Comparison of ENCODE assay signal across 35 mouse cellular contexts in the genomic region with DNA sequence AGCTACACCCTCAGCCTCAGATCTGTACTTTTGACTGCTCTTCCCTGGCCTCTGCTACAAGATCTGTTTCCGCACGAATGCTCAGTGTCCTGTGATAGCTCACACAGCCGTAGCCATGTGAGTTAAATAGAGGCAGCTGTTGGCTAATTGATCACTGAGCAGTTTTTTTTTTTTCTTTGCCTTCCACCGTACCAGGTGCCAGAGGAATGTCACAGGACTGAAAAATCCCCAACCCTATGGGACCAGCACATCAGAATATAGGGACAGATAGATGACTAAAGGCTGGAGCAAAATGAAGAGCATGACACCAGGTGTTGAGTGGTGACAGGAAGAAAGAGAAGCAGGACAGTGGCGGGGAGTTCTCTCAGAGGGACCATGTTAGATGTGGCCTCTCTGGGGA. TPM values are rescaled to one million over a fixed set of nuclear protein-coding genes. Genes with fewer than 3 reads are reported as not detected.
"Had no signal": no experiment of that assay in that cellular context is flagged by ENCODE, and none has a peak within 500 bp of the region (broad histone marks: within the 10 kb centered on the region; RNA-seq: fewer than 3 reads in every experiment).

No protein-coding gene starts in this region.

- H3K27ac ChIP-seq: embryonic facial prominence, embryonic 10.5 days; embryonic facial prominence, embryonic 12.5 days; embryonic facial prominence, embryonic 13.5 days; embryonic facial prominence, embryonic 15.5 days; forebrain, embryonic 10.5 days; forebrain, embryonic 12.5 days; forebrain, embryonic 13.5 days; forebrain, embryonic 15.5 days; heart, adult 2 months; heart, embryonic 10.5 days had no signal

- H3K36me3 ChIP-seq: embryonic facial prominence, embryonic 10.5 days; embryonic facial prominence, embryonic 12.5 days; embryonic facial prominence, embryonic 13.5 days; embryonic facial prominence, embryonic 15.5 days; forebrain, embryonic 10.5 days; forebrain, embryonic 12.5 days; forebrain, embryonic 15.5 days; heart, embryonic 10.5 days had no signal

- DNase-seq: cerebellum, adult 9-10 months; cerebellum, adult 9-11 months; cerebellum, postnatal 10 days; cerebellum, postnatal 14 days; cerebellum, postnatal 25 days; cerebellum, postnatal 36 days; embryo, embryonic 11 days; forebrain, postnatal 0 days; gastrocnemius, postnatal 10 days; gastrocnemius, postnatal 14 days; gastrocnemius, postnatal 25 days; heart, adult 11 months; heart, adult 18-20 months; heart, adult 2 months had no signal

- H3K9ac ChIP-seq: embryonic facial prominence, embryonic 12.5 days; embryonic facial prominence, embryonic 13.5 days; embryonic facial prominence, embryonic 15.5 days; forebrain, embryonic 12.5 days; forebrain, embryonic 13.5 days; forebrain, embryonic 15.5 days; forebrain, postnatal 0 days had no signal

- H3K4me2 ChIP-seq: embryonic facial prominence, embryonic 12.5 days; embryonic facial prominence, embryonic 13.5 days; embryonic facial prominence, embryonic 15.5 days; forebrain, embryonic 12.5 days; forebrain, embryonic 13.5 days; forebrain, embryonic 15.5 days had no signal

- H3K9me3 ChIP-seq: embryonic facial prominence, embryonic 10.5 days; embryonic facial prominence, embryonic 12.5 days; embryonic facial prominence, embryonic 13.5 days; embryonic facial prominence, embryonic 15.5 days; forebrain, embryonic 10.5 days; forebrain, embryonic 12.5 days; forebrain, embryonic 13.5 days; forebrain, embryonic 15.5 days; heart, embryonic 10.5 days had no signal

- H3K4me3 ChIP-seq: embryonic facial prominence, embryonic 10.5 days; embryonic facial prominence, embryonic 12.5 days; embryonic facial prominence, embryonic 13.5 days; embryonic facial prominence, embryonic 15.5 days; erythroblast, embryonic 14.5 days; forebrain, embryonic 10.5 days; forebrain, embryonic 12.5 days; forebrain, embryonic 13.5 days; forebrain, embryonic 15.5 days; heart, adult 2 months; heart, embryonic 10.5 days had no signal

RNA-seq across cellular contexts. Expression of a gene that starts 5.0 kb away (rescaled TPM):
- total RNA-seq: common myeloid progenitor, adult 5-6 weeks; granulocyte monocyte progenitor cell, adult 5-6 weeks had no signal
- polyA plus RNA-seq: cortical plate, adult 2 months; embryonic facial prominence, embryonic 13.5 days; erythroblast, embryonic 14.5 days; forebrain, embryonic 11.5 days; forebrain, embryonic 12.5 days; forebrain, embryonic 13.5 days; forebrain, embryonic 14.5 days; forebrain, embryonic 15.5 days; forebrain, embryonic 16.5 days; forebrain, postnatal 0 days; frontal cortex, adult 2 months had no signal

RNA-seq across cellular contexts. Expression of a gene that starts 16.9 kb away (rescaled TPM):
- total RNA-seq: common myeloid progenitor, adult 5-6 weeks; granulocyte monocyte progenitor cell, adult 5-6 weeks had no signal
- polyA plus RNA-seq: erythroblast, embryonic 14.5 days had no signal

RNA-seq across cellular contexts. Expression of a gene that starts 35.4 kb away (rescaled TPM):
- total RNA-seq: common myeloid progenitor, adult 5-6 weeks; granulocyte monocyte progenitor cell, adult 5-6 weeks; heart, adult 18-20 months; heart, adult 2 months; heart, adult 8-10 months had no signal
- polyA plus RNA-seq: erythroblast, embryonic 14.5 days had no signal

RNA-seq across cellular contexts. Expression of a gene that starts 46.2 kb away (rescaled TPM):
- total RNA-seq: gastrocnemius, adult 18-20 months; gastrocnemius, adult 8-10 months; gastrocnemius, postnatal 10 days; gastrocnemius, postnatal 14 days; gastrocnemius, postnatal 25 days; gastrocnemius, postnatal 4 days; heart, adult 18-20 months; heart, adult 2 months; heart, adult 8-10 months had no signal
- polyA plus RNA-seq: erythroblast, embryonic 14.5 days had no signal
